ENCODE assay signal across 21 mouse cellular contexts in the genomic region with DNA sequence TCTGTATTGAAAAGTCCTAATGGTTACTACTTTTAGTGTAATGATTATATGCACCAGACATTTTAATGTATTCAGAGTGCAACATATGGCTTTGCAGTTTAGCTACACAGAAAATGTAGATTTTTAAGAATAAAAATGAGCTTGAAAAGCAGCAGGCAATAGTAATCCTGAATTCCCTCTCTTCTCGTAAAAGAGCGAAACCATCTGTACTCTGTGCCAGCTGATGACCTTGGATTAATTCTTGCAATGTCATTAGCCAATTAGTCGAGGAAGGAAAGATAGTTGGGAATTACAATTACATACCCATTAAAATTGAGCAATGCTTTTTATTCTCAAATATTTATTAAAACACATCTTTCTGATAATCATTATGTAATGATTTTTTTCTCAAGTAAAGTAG.
"Had no signal": no experiment of that assay in that cellular context is flagged by ENCODE, and none has a peak within 500 bp of the region (broad histone marks: within the 10 kb centered on the region; RNA-seq: fewer than 3 reads in every experiment).

No protein-coding gene starts in this region.

- H3K4me2 ChIP-seq: liver, embryonic 11.5 days; liver, embryonic 13.5 days; liver, embryonic 15.5 days; lung, embryonic 15.5 days; neural tube, embryonic 12.5 days; neural tube, embryonic 15.5 days had no signal

- H3K4me1 ChIP-seq: liver, embryonic 13.5 days; liver, embryonic 15.5 days; lung, embryonic 15.5 days; midbrain, embryonic 10.5 days; neural tube, embryonic 12.5 days; neural tube, embryonic 15.5 days had no signal

- H3K36me3 ChIP-seq: liver, embryonic 13.5 days; liver, embryonic 15.5 days; lung, embryonic 15.5 days; midbrain, embryonic 10.5 days; neural tube, embryonic 12.5 days; neural tube, embryonic 15.5 days had no signal

- H3K4me3 ChIP-seq: liver, embryonic 13.5 days; liver, embryonic 15.5 days; lung, embryonic 15.5 days; midbrain, embryonic 10.5 days; myocyte; neural tube, embryonic 12.5 days; neural tube, embryonic 15.5 days had no signal

- ATAC-seq: liver, postnatal 0 days; lung, postnatal 0 days had no signal

- H3K27ac ChIP-seq: liver, embryonic 13.5 days; liver, embryonic 15.5 days; lung, embryonic 15.5 days; midbrain, embryonic 10.5 days; neural tube, embryonic 12.5 days; neural tube, embryonic 15.5 days had no signal

- H3K9ac ChIP-seq: liver, embryonic 13.5 days; liver, embryonic 15.5 days; liver, postnatal 0 days; lung, embryonic 15.5 days; neural tube, embryonic 12.5 days; neural tube, embryonic 15.5 days had no signal

- H3K9me3 ChIP-seq: liver, embryonic 13.5 days; liver, embryonic 15.5 days; lung, embryonic 15.5 days; midbrain, embryonic 10.5 days; neural tube, embryonic 12.5 days; neural tube, embryonic 15.5 days had no signal

- DNase-seq: liver, embryonic 13.5 days; liver, postnatal 0 days; lung, adult 2 months; lung, postnatal 14 days; lung, postnatal 4 days; retina, postnatal 1 day; right cerebral cortex, adult 18-20 months; right cerebral cortex, postnatal 25 days; right cerebral cortex, postnatal 4 days; spleen, adult 18-20 months; thymus, adult 18-20 months; thymus, postnatal 14 days; thymus, postnatal 36 days had no signal

- H3K27me3 ChIP-seq: liver, embryonic 13.5 days; liver, embryonic 15.5 days; lung, embryonic 15.5 days; neural tube, embryonic 12.5 days; neural tube, embryonic 15.5 days had no signal
